Mouse (Mus musculus) liver, adult 2 months (tissue): ENCODE data around the gene Cdc42ep5.

Experiments used
- CTCF ChIP-seq: fragments of 200-500 bp; IDR thresholded peaks from 2 replicates; pipeline ENCODE4 v1.5.1; 2011; ENCODE audit warnings: low read depth, low read length, control low read depth
- POLR2A ChIP-seq: fragments of 200-500 bp; IDR thresholded peaks from 2 replicates; pipeline ENCODE4 v1.6.1; 2011; ENCODE audit warnings: low read length, control low read depth; ENCODE audit not compliant: insufficient read depth; ENCODE audit errors: extremely low read depth

- TF ChIP-seq POLR2A (no peak), CTCF (no peak)
Observed at GRCm38 (mm10) chr7:4131964-4132363, 32.7 kb downstream of the Cdc42ep5 start.
